8 mouse cellular contexts compared by ENCODE assay signal in the genomic region with DNA sequence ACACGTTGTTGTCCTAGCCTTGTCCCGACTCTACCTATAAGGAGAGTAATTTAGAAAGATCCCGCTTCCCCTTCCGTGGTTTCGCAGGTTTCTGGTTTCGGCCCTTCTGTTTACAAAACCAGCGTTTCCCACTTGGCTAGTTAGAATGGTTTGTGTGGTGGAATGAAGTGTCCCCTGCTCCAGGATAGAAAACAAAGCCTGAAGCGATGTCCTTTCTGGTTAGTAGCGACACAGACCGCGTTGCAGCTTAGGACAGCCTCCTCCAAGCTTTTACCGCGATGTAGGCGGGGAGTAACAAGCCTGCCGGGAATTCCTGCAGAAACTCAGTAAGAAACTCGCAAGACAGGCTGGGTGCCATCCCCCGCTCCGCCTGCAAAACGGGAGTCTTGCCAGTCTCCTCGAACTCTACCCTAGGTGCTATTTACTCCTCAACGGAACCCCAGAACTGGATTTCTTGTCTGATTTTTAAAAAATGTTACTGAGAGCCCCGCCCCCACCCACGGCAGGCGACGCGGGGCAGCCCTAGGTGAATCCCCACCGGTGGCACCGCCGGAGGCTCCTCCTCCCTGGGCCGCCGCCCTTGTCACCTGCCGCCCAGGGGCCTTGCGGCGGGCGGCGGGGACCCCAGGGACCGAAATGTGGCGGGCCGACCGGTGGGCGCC. TPM values are rescaled to one million over a fixed set of nuclear protein-coding genes. Genes with fewer than 3 reads are reported as not detected.
DNase-seq lines count a peak whose midpoint lies in the region; ATAC-seq lines count a peak whose summit lies in the region.

A gene (plus strand): TSS at position 382 of the 662 bp plus-strand sequence.

- DNase-seq in urinary bladder, adult 18-20 months (ENCODE audit: low spot score in 2 of 2): peak; percentile 56 to 68
- no peak for DNase-seq in urinary bladder, postnatal 10 days (ENCODE audit: low spot score)
- peak; percentile 24 to 31 for DNase-seq in left cerebral cortex, adult 8-10 months (ENCODE audit: low spot score in 2 of 2)
- peak; percentile 44 to 52 for DNase-seq in right cerebral cortex, postnatal 36 days (ENCODE audit: low spot score in 2 of 2)

- under 1% methylated on average over 41 of the region's 41 CpGs for WGBS in forebrain, embryonic 12.5 days
- WGBS in hindbrain, embryonic 15.5 days: under 1% methylated on average over 41 of the region's 41 CpGs

- H3K36me3 ChIP-seq in forebrain, embryonic 12.5 days (replicated peaks): no peaks in the 10 kb centered on the region
- H3K36me3 ChIP-seq in hindbrain, embryonic 15.5 days: no peaks in the 10 kb centered on the region
- no peaks in the 10 kb centered on the region for H3K36me3 ChIP-seq in megakaryocyte, embryonic 14.5 days (replicated peaks; ENCODE audit: low read length)

- no peaks in the 10 kb centered on the region for H3K9me3 ChIP-seq in forebrain, embryonic 12.5 days
- no peaks in the 10 kb centered on the region for H3K9me3 ChIP-seq in hindbrain, embryonic 15.5 days
- H3K9me3 ChIP-seq in megakaryocyte, embryonic 14.5 days: peaks cover 3% of the 10 kb centered on the region

- H3K9ac ChIP-seq in forebrain, embryonic 12.5 days: peak within 1 kb of the TSS; percentile 71
- H3K9ac ChIP-seq in hindbrain, embryonic 15.5 days: peak within 1 kb of the TSS; percentile 55

- H3K4me2 ChIP-seq in forebrain, embryonic 12.5 days: peak within 1 kb of the TSS; percentile 98
- H3K4me2 ChIP-seq in hindbrain, embryonic 15.5 days: peak within 1 kb of the TSS; percentile 99

- peak within 1 kb of the TSS; percentile 57 for H3K4me3 ChIP-seq in forebrain, embryonic 12.5 days (replicated peaks)
- peak within 1 kb of the TSS; percentile 52 for H3K4me3 ChIP-seq in hindbrain, embryonic 15.5 days
- peak within 1 kb of the TSS; percentile 89 for H3K4me3 ChIP-seq in megakaryocyte, embryonic 14.5 days (replicated peaks)

- H3K4me1 ChIP-seq in forebrain, embryonic 12.5 days: peaks cover 17% of the 10 kb centered on the region
- peaks cover 14% of the 10 kb centered on the region for H3K4me1 ChIP-seq in hindbrain, embryonic 15.5 days (replicated peaks)
- H3K4me1 ChIP-seq in megakaryocyte, embryonic 14.5 days: peaks cover 16% of the 10 kb centered on the region

- peaks cover 61% of the 10 kb centered on the region for H3K27me3 ChIP-seq in forebrain, embryonic 12.5 days
- peaks cover 47% of the 10 kb centered on the region for H3K27me3 ChIP-seq in hindbrain, embryonic 15.5 days
- H3K27me3 ChIP-seq in megakaryocyte, embryonic 14.5 days (replicated peaks): peaks cover 87% of the 10 kb centered on the region

- no peak for ATAC-seq in forebrain, embryonic 12.5 days (ENCODE audit: low FRiP score)
- no peak for ATAC-seq in hindbrain, embryonic 15.5 days (ENCODE audit: low FRiP score, low read depth)
- ATAC-seq in megakaryocyte progenitor cell, adult 5-6 weeks (replicated peaks; ENCODE audit: poor library complexity): no peak

- no peak within 1 kb of the TSS for H3K27ac ChIP-seq in forebrain, embryonic 12.5 days
- H3K27ac ChIP-seq in hindbrain, embryonic 15.5 days (replicated peaks): no peak within 1 kb of the TSS

RNA-seq across cellular contexts. Expression of the gene that starts here (rescaled TPM):
- polyA plus RNA-seq in forebrain, embryonic 12.5 days (2016; fragmentation: Nextera tagmentation; extraction: Ambion mirVana): 0.36 and 0.40 TPM in 2 replicates
- 0.38 and 0.43 TPM in 2 replicates for polyA plus RNA-seq in hindbrain, embryonic 15.5 days (2015; fragmentation: Nextera tagmentation; extraction: Ambion mirVana)
- total RNA-seq in left cerebral cortex, adult 8-10 months (2022): under 1 TPM; 0.27 to 0.37 (median 0.32) TPM
- not detected in 2 replicates for polyA plus RNA-seq in megakaryocyte, embryonic 14.5 days (2012; ENCODE audit: insufficient read depth, low replicate concordance)
- 0.68 and 1.6 TPM in 2 replicates for total RNA-seq in megakaryocyte progenitor cell, adult 5-6 weeks (2015)
- total RNA-seq in megakaryocyte progenitor cell, adult 5-6 weeks (2017): 0.30 and 0.46 TPM in 2 replicates

Comparison
In these comparisons a context has a peak if more than half of its experiments do, and no peak if none do; other contexts are left out.
1. Peak in DNase-seq in left cerebral cortex, adult 8-10 months; RNA of the gene not detected or under 1 TPM.